Mouse (Mus musculus) liver, embryonic 13.5 days (tissue): ENCODE results near the gene Vps16. TPM values are rescaled to one million over a fixed set of nuclear protein-coding genes. Genes with fewer than 3 reads are reported as not detected.

Source experiments
- ATAC-seq: fragments of 200-750 bp; cut with Nextera tagmentation; 2 replicates; pipeline ENCODE4 v1.8.0; 2017; ENCODE audit warnings: low read depth, mild to moderate bottlenecking, moderate number of reproducible peaks, moderate library complexity
- DNase-seq: peaks from one replicate; pipeline ENCODE4 v3.0.0; 2022
- H3K27ac ChIP-seq: fragments of 300-500 bp; sonication (generic); 2 replicates; pipeline ENCODE4 v1.5.1; 2015; ENCODE audit warnings: moderate library complexity, mild to moderate bottlenecking, inconsistent platforms
- H3K27me3 ChIP-seq: fragments of 300-500 bp; sonication (generic); 2 replicates; pipeline ENCODE4 v1.6.1; 2015; ENCODE audit warnings: mild to moderate bottlenecking, inconsistent platforms
- H3K36me3 ChIP-seq: fragments of 300-500 bp; sonication (generic); 2 replicates; pipeline ENCODE4 v1.6.1; 2015; ENCODE audit warnings: mild to moderate bottlenecking, inconsistent platforms
- H3K4me1 ChIP-seq: fragments of 300-500 bp; sonication (generic); replicated peaks from 2 replicates; pipeline ENCODE4 v1.6.1; 2015; ENCODE audit warnings: inconsistent platforms
- H3K4me2 ChIP-seq: fragments of 300-500 bp; sonication (generic); 2 replicates; pipeline ENCODE4 v1.6.1; 2015; ENCODE audit warnings: inconsistent platforms, mild to moderate bottlenecking, moderate library complexity
- H3K4me3 ChIP-seq: fragments of 300-500 bp; sonication (generic); replicated peaks from 2 replicates; pipeline ENCODE4 v1.5.1; 2015; ENCODE audit warnings: mild to moderate bottlenecking, inconsistent platforms
- H3K9ac ChIP-seq: fragments of 300-500 bp; sonication (generic); 2 replicates; pipeline ENCODE4 v1.6.1; 2015; ENCODE audit warnings: mild to moderate bottlenecking, inconsistent platforms
- H3K9me3 ChIP-seq: fragments of 300-500 bp; sonication (generic); replicated peaks from 2 replicates; pipeline ENCODE4 v1.6.1; 2016; ENCODE audit warnings: inconsistent platforms
- WGBS: fragments of 180-500 bp; shearing (Covaris S2); methylation state at CpG from one replicate; pipeline ENCODE4 v1.1.7; 2015; ENCODE audit not compliant: insufficient replicate concordance; 5-methylcytosine and 5-hydroxymethylcytosine counted together
- polyA plus RNA-seq: library from polyadenylated mRNA; unstranded; fragments of >200 nt; fragmentation: Nextera tagmentation; extraction: Ambion mirVana; gene quantifications from 2 replicates; pipeline ENCODE4 v1.2.1, GENCODE M21; 2015

Gene Vps16
- polyA plus RNA-seq, 1 experiment from 2014 or later = 47.3 TPM

GRCm38 (mm10) chr2:130449794-130450433 is 25.8 kb downstream of the Vps16 start, which contains the start of gene Ptpra:
Gene Ptpra, plus strand, starts transcription at chr2:130450278.
- ATAC-seq = peak; percentile 98
- Histone ChIP-seq H3K4me2 (peak within 1 kb of the TSS; percentile 94), H3K9ac (peak within 1 kb of the TSS; percentile 91), H3K36me3 (peaks cover 2% of the 10 kb centered on the region; the same call in 1 of the 2 replicates), H3K9me3 (no peaks in the 10 kb centered on the region), H3K4me1 (peaks cover 49% of the 10 kb centered on the region), H3K27me3 (peaks cover 10% of the 10 kb centered on the region), H3K4me3 (peak within 1 kb of the TSS; percentile 88), H3K27ac (peak within 1 kb of the TSS; percentile 84)
- peak; percentile 83 for DNase-seq
- WGBS = under 1% methylated on average over 38 of the region's 50 CpGs

GRCm38 (mm10) chr2:130450434-130450796 is 26.3 kb downstream of the Vps16 start:
- WGBS = under 1% methylated on average over 47 of the region's 47 CpGs
- peak; percentile 93 for ATAC-seq
- Histone ChIP-seq H3K9me3 (no peaks in the 10 kb centered on the region), H3K9ac (peak overlapping the region; percentile 91), H3K27ac (peak overlapping the region; percentile 84), H3K27me3 (peaks cover 10% of the 10 kb centered on the region), H3K36me3 (no peaks in the 10 kb centered on the region), H3K4me1 (peaks cover 53% of the 10 kb centered on the region), H3K4me2 (peak overlapping the region; percentile 94), H3K4me3 (peak overlapping the region; percentile 88)
- DNase-seq = peak; percentile 73

GRCm38 (mm10) chr2:130451086-130451726 is 27.1 kb downstream of the Vps16 start:
- Histone ChIP-seq H3K4me3 (peak overlapping the region; percentile 88), H3K27ac (peak overlapping the region; percentile 84; the same call in 1 of the 2 replicates), H3K4me2 (peak overlapping the region; percentile 94), H3K27me3 (peaks cover 10% of the 10 kb centered on the region), H3K9ac (peak overlapping the region; percentile 91), H3K9me3 (no peaks in the 10 kb centered on the region), H3K4me1 (peaks cover 55% of the 10 kb centered on the region), H3K36me3 (no peaks in the 10 kb centered on the region)
- ATAC-seq (no peak), DNase-seq (no peak)
- WGBS = 69% methylated on average over 14 of the region's 14 CpGs

- DNase-seq = no peak
- ATAC-seq = no peak
- Histone ChIP-seq H3K9ac (peak overlapping the region; percentile 91), H3K4me3 (peak overlapping the region; percentile 88), H3K27me3 (peaks cover 10% of the 10 kb centered on the region), H3K9me3 (no peaks in the 10 kb centered on the region), H3K4me1 (peaks cover 55% of the 10 kb centered on the region), H3K27ac (no peak overlapping the region), H3K4me2 (peak overlapping the region; percentile 94), H3K36me3 (no peaks in the 10 kb centered on the region)
- 55% methylated on average over 3 of the region's 3 CpGs for WGBS
Observed at GRCm38 (mm10) chr2:130451727-130452090, 27.6 kb downstream of the Vps16 start.

GRCm38 (mm10) chr2:130452266-130452665 is 28.1 kb downstream of the Vps16 start:
- H3K36me3 ChIP-seq = no peaks in the 10 kb centered on the region
- H3K4me3 ChIP-seq = 0 out of 2 replicates have a peak overlapping the region, but pooled peaks have one; percentile 2
- H3K27me3 ChIP-seq = peaks cover 10% of the 10 kb centered on the region
- no peak for DNase-seq
- ATAC-seq = no peak
- peak overlapping the region; percentile 14; the same call in 1 of the 2 replicates for H3K9ac ChIP-seq
- WGBS = 62% methylated on average over 2 of the region's 2 CpGs
- H3K9me3 ChIP-seq = no peaks in the 10 kb centered on the region
- H3K4me1 ChIP-seq = peaks cover 55% of the 10 kb centered on the region
- 0 out of 2 replicates have a peak overlapping the region, but pooled peaks have one; percentile 17 for H3K4me2 ChIP-seq
- peak overlapping the region; percentile 37; the same call in 1 of the 2 replicates for H3K27ac ChIP-seq

- no peak overlapping the region for H3K27ac ChIP-seq
- H3K9me3 ChIP-seq = no peaks in the 10 kb centered on the region
- no peak overlapping the region for H3K4me2 ChIP-seq
- WGBS = 76% methylated on average over 6 of the region's 6 CpGs
- no peak for DNase-seq
- no peak overlapping the region for H3K9ac ChIP-seq
- H3K4me1 ChIP-seq = peaks cover 55% of the 10 kb centered on the region
- no peak for ATAC-seq
- no peak overlapping the region for H3K4me3 ChIP-seq
- H3K36me3 ChIP-seq = no peaks in the 10 kb centered on the region
- peaks cover 4% of the 10 kb centered on the region for H3K27me3 ChIP-seq
Observed at GRCm38 (mm10) chr2:130453421-130453820, 29.3 kb downstream of the Vps16 start.

- ATAC-seq (no peak), DNase-seq (no peak)
- H3K9ac ChIP-seq = no peak overlapping the region
- H3K27me3 ChIP-seq = no peaks in the 10 kb centered on the region
- no peak overlapping the region for H3K4me2 ChIP-seq
- H3K4me1 ChIP-seq = peaks cover 45% of the 10 kb centered on the region
- no peaks in the 10 kb centered on the region for H3K36me3 ChIP-seq
- no peak overlapping the region for H3K4me3 ChIP-seq
- WGBS = 66% methylated on average over 6 of the region's 6 CpGs
- H3K9me3 ChIP-seq = no peaks in the 10 kb centered on the region
- H3K27ac ChIP-seq = no peak overlapping the region
Observed at GRCm38 (mm10) chr2:130454748-130455370, 30.7 kb downstream of the Vps16 start.

- H3K27ac ChIP-seq = no peak overlapping the region
- H3K4me3 ChIP-seq = no peak overlapping the region
- H3K9me3 ChIP-seq = no peaks in the 10 kb centered on the region
- no peak overlapping the region for H3K9ac ChIP-seq
- DNase-seq = no peak
- H3K4me1 ChIP-seq = peaks cover 32% of the 10 kb centered on the region
- no peaks in the 10 kb centered on the region for H3K36me3 ChIP-seq
- no peaks in the 10 kb centered on the region for H3K27me3 ChIP-seq
- 79% methylated on average over 3 of the region's 3 CpGs for WGBS
- no peak overlapping the region for H3K4me2 ChIP-seq
- no peak for ATAC-seq
Observed at GRCm38 (mm10) chr2:130457871-130458270, 33.7 kb downstream of the Vps16 start.

GRCm38 (mm10) chr2:130459576-130459975 is 35.4 kb downstream of the Vps16 start:
- no peak for ATAC-seq
- 85% methylated on average over 3 of the region's 3 CpGs for WGBS
- H3K4me3 ChIP-seq = no peak overlapping the region
- H3K4me2 ChIP-seq = no peak overlapping the region
- H3K4me1 ChIP-seq = peaks cover 27% of the 10 kb centered on the region
- peaks cover 5% of the 10 kb centered on the region for H3K36me3 ChIP-seq
- no peaks in the 10 kb centered on the region for H3K27me3 ChIP-seq
- no peak for DNase-seq
- no peaks in the 10 kb centered on the region for H3K9me3 ChIP-seq
- no peak overlapping the region for H3K27ac ChIP-seq
- H3K9ac ChIP-seq = no peak overlapping the region

GRCm38 (mm10) chr2:130461287-130462071 is 37.3 kb downstream of the Vps16 start:
- peaks cover 5% of the 10 kb centered on the region for H3K36me3 ChIP-seq
- no peak overlapping the region; the same call in 1 of the 2 replicates for H3K27ac ChIP-seq
- no peaks in the 10 kb centered on the region for H3K9me3 ChIP-seq
- WGBS = 65% methylated on average over 15 of the region's 15 CpGs
- H3K4me2 ChIP-seq = no peak overlapping the region
- H3K4me3 ChIP-seq = no peak overlapping the region
- no peak overlapping the region for H3K9ac ChIP-seq
- peaks cover 25% of the 10 kb centered on the region for H3K4me1 ChIP-seq
- DNase-seq (no peak), ATAC-seq (no peak)
- H3K27me3 ChIP-seq = no peaks in the 10 kb centered on the region

- Histone ChIP-seq H3K27me3 (no peaks in the 10 kb centered on the region), H3K4me1 (peaks cover 66% of the 10 kb centered on the region), H3K27ac (no peak overlapping the region), H3K9ac (no peak overlapping the region), H3K4me3 (no peak overlapping the region), H3K4me2 (peak overlapping the region; percentile 25; the same call in 1 of the 2 replicates), H3K9me3 (no peaks in the 10 kb centered on the region), H3K36me3 (peaks cover 5% of the 10 kb centered on the region)
- WGBS = 20% methylated on average over 1 of the region's 1 CpGs
- ATAC-seq (no peak), DNase-seq (no peak)
Observed at GRCm38 (mm10) chr2:130466438-130466837, 42.3 kb downstream of the Vps16 start.
